Mouse (Mus musculus) left cerebral cortex, postnatal 4 days (tissue): ENCODE results near the gene Ccdc158. TPM values are rescaled to one million over a fixed set of nuclear protein-coding genes. Genes with fewer than 3 reads are reported as not detected.

Source experiments
- DNase-seq: peaks from one replicate; pipeline ENCODE4 v3.0.0-alpha.2; 2022
- intact Hi-C: fragments of 180-260 bp; cut with DNase I; formaldehyde crosslinking; loops from one replicate; pipeline ENCODE4 v1.15.1; 2025
- total RNA-seq, 2 experiments: library from RNA; stranded (reverse); gene quantifications; 2 replicates each; pipeline ENCODE4 v1.2.3; 2021

Gene Ccdc158
- total RNA-seq, 2 experiments from 2014 or later, result 0.52 to 0.64 TPM

DNA sequence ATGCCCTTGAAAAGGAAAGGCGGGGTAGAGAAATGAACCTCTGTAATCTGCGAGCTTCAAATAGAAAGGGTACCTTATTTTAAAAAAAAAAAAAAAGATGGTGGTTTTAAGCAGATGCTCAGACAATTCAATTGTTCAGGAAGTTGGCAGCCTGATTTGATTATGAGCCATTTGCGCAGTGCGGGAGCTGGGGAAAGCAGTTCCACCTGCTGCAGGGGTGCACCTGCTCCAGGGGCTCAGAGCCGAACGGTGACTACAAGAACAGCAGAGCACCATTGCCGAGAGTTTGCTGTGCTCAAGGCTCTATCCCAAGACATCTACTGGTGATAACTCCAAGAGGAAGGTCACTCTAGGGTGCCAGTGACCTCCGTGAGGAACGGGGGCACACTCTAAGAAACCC, 13.5 kb upstream of the Ccdc158 start:
- intact Hi-C loops, result no loop called here
- no peak for DNase-seq

DNA sequence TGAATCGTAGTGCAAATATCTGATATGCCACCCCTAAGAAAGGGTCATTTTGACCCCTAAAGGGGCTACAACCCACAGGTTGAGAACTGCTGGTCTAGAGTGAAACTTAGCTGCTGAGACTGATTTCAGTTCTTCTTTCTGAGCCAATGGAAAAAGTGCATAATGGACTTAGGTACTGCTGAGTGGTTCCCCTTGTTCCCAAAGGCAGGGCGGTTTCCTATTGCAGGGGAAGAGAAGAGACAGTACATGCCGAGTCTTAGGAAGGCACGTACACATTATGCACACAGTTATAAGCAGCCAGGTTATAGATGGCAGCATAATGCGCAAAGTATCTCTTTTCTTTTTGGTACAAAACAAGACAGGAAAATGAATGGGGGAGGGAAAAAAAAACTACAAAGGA, 13.1 kb upstream of the Ccdc158 start:
- intact Hi-C loops, result no loop called here

DNA sequence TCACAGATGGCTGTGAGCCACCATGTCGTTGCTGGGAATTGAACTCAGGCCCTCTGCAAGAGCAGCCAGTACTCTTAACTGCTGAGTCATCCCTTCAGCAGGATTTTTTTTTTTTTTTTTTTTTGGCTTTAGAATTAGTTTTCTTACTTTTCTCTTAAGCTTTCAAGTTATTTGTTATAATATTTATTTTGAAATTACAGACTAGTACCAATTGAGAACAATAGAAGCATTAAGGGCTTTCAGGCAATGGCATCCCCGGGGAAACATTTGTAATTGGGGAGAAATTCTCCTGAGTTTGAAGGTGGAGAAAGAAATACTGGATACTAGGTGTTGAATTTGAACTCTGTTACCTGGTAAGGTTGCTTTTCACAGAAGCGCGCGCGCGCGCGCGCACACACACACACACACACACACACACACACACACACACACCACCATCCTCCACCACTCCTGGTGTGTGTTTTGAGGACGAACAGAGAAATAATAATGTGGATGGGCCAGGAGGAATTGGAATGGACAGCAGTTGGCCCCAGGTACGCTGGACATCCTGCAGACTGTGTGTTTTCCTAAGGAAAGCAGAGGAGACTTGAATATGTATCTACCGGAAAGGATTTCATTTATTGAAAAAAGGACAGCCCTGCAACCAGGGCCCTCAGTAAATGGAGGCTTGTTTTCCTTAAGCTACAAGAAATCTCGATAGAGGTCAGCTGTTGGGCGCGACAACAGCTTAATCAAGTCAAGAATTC, 9.8 kb upstream of the Ccdc158 start:
- DNase-seq, result no peak
- intact Hi-C loops, result loop anchor here (5.0 kb wide), 1 partner anchor 42 kb away; no protein-coding TSS in a partner anchor

More for the DNA sequence above, 13.1 kb upstream of the Ccdc158 start:
- no peak for DNase-seq

DNA sequence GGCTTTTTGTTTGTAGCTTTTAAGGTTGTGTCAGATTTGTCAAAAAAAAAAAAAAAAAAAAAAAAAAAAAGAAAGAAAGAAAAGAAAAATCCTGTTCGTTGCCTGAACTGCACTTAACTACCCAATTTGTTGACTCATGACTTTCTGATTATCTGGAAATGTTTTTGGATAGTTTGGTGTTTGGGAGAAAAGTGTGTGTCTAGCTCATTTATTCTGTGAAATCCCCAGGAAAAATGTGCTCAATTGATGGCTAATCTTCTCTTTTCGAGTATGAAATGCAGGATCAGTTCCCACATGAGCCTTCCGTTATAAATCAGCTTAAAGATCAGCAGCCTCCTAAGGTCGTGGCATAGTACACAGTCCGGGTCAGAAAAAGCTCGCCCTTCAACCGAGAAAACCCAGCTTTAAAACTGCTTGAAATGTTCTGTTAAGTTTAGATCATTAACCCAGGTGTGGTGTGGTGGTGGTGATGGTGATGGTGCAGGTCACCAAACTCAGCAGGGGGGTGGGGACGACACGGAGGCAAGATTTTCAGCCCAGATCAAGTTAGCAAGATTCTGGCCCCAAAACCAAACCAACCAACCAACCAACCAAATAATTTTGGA, 8.9 kb upstream of the Ccdc158 start:
- DNase-seq, result no peak
- intact Hi-C loops, result loop anchor here (5.0 kb wide), 1 partner anchor 43 kb away; no protein-coding TSS in a partner anchor

DNA sequence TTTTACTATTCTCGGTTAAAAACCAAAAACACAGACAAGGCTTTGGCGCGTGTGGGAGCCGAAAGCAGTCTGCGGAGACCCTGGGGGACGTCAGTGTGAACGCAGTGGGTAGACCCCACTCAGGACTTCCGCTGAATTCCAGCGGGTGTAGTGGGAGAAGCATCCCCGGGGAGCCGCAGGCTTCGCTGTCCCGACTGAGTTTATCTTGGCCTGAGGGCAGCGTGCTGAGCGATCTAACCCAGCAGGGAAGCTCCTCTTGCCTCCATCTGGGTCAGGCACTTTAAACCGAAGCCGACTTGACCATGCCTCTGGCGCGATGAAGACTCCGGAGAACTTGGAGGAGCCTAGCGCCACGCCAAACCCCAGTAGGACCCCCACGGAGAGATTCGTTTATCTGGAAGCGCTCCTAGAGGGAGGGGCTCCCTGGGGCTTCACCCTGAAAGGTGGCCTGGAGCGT, 8.3 kb upstream of the Ccdc158 start, which contains the start of gene Shroom3:
Gene Shroom3 (plus strand): TSS at position 85 of the 457 bp plus-strand sequence.
- intact Hi-C loops, result loop anchor here (5.0 kb wide), 1 partner anchor 44 kb away; no protein-coding TSS in a partner anchor
- no peak for DNase-seq

DNA sequence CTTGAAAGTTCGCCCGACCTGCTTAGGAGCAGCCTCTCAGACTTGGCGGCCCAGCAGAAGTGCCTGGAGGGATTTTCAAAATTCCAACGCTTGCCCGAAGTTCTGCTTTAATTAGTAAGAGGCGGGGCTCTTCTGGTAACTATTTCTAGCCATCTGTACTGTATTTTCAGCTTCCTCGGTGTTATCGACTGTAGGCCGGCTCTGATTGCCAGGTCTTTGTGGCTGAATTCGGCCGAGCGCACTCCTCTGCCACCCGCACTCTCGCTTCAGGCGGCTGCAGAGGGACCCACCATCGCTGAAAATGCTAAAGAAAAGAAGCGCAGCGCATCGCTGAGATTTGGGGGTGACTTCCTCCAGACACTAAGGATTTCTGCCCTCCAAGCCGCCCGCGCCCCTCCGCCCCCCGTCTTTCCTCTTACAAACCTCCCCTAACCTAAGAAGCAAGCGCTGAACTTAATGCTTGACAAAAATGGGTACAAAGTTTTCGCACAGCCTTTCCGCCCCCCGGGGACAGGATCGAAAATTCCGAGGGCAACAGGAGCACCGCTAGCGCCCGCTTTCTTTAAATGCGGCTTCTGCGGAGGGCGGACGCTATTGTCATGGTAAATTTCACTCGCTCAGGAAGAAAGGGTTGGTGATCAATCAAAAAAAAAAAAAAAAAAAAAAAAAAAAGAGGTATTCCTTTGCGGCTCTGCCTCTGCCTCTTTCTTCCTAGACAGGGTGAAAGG, 7.7 kb upstream of the Ccdc158 start:
- peak; percentile 15 for DNase-seq

DNA sequence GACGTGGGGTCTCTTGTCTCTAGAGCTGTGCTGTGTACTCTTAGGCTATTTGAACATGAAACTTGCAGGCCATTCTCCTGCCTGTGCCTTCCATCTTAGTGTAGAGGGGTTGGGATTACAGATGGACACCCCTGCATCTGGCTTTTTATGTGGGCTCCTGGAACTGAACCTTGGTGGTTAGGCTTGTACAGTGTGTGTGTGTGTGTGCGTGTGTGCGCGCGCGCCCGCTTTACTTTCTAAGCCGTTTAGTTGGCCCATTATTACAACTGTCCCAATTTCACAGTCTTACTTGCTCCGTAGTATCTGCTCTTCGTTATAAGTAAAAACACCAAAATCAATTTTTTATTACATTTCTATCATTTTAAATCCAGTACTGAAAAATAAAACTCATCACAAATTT, 6.8 kb upstream of the Ccdc158 start:
- DNase-seq, result no peak
- intact Hi-C loops, result loop anchor here (5.0 kb wide), 1 partner anchor 45 kb away; no protein-coding TSS in a partner anchor

More for the DNA sequence above, 7.7 kb upstream of the Ccdc158 start:
- intact Hi-C loops, result loop anchor here (5.0 kb wide), 1 partner anchor 45 kb away; no protein-coding TSS in a partner anchor

DNA sequence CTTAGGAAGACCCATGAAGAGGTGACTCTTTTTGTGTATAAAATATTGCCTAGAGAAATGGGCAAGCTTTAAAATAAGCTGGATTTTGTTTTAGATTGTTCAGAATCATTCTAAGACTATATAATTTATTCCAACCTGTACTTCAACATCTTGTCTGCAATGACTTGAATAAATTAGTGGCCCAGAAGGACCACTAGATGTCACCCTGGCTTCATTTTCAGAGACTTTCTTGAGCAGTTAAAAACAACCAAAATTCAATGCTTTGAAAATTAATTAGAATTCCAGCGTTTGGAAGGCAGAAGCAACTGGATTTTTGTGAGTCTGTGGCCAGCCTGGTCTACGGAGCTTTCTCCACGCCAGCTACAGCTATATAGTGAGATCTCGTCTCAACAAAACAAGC, 4.4 kb upstream of the Ccdc158 start:
- intact Hi-C loops, result loop anchor here (10.0 kb wide), 1 partner anchor 485 kb away; no protein-coding TSS in a partner anchor
- peak; percentile 20 for DNase-seq

DNA sequence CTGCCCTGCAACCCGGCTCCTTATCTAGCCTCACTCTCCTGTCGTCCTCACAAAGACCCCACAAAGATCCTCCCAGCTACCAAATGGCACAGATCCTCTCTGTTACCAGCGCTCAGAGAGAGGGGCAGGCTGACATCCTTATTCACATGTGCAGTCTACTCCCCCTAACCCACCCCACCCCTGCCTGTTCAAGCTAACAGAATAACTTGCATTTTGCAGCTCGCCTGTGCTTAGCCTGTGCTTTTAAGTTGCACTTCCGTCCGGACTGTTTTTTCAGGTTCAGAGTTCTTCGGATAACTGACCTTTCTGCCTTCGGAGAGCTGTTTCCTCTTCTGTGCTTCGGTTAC, 476 bp upstream of the Ccdc158 start:
- intact Hi-C loops, result loop anchor here (10.0 kb wide), 1 partner anchor 489 kb away; no protein-coding TSS in a partner anchor
- DNase-seq, result no peak

DNA sequence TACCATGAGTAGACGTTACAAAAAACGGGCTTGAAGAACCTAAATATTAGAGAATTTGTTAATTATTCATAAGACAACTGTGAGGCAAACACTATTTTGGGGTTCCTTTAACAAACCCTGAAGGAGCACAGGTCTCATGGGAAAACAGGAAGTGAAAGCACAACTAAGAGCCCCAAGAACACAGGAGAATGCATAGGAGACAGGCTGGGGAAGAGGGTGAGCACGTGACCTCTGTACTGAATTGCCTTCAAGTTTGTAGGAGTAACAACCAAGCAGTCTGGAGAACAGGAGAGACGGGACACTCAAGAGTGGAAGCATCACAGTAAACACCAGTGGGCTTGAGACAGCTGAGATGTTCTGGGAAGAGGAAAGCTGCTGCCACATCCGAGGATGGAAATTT, 8.2 kb downstream of the Ccdc158 start:
- intact Hi-C loops, result no loop called here
- DNase-seq, result no peak

DNA sequence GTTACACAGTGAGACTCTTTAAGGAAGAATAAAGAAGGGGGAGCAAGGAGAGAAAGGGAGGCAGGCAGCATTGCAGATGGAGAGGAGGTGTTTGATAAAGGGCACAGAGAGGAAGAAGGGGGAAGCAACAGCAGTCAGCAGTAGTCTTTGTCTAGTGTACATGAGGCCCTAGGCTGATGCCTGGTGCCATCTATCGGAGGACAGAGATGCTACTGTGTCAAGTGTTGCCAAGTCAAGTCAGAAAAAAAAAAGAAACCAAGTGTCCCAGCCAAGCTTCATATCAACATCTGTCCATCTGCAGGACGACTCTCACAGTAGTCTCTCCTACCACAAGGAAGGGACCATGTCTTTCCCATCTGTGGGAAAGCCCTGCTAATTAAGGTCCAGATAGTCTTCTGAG, 10.8 kb downstream of the Ccdc158 start:
- no peak for DNase-seq
- intact Hi-C loops, result no loop called here

DNA sequence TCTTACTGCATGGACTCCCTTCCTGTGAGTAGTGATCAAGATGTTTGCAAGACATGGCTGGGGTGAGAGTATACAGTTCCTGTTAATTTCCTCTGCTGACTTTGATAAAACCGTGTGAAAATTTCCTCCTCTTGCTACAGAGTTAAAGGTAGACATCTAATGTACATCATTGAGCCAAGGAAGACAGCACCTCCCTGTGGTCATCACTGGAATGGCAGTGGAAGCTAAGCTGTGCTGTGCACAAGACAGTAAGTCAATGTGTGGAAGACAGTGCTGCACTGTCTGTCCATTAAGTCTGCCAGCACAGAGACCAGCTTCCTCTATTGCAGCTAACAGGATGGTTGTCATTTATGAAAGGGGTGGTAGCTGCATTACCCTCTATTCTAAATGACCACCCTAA, 18.8 kb downstream of the Ccdc158 start:
- intact Hi-C loops, result no loop called here
- DNase-seq, result peak; percentile 63

DNA sequence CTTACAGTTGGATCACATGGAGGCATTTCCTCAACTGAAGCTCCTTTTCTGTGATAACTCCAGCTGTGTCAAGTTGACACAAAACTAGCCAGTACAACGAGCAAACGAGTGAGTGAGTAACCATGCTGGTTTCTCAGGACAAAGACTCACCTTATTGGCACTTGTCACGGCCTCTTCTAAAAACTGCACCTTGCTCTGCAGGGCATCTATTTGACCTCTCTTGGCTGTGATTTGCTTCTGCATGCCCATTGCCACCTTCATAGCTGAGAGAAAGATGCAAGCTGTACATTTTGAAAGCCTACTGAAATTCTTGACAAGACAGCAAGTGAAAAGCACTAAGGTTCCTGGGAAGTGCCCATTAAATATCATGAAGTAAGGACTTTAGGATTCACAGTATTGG, 34.2 kb downstream of the Ccdc158 start:
- no peak for DNase-seq
- intact Hi-C loops, result no loop called here

DNA sequence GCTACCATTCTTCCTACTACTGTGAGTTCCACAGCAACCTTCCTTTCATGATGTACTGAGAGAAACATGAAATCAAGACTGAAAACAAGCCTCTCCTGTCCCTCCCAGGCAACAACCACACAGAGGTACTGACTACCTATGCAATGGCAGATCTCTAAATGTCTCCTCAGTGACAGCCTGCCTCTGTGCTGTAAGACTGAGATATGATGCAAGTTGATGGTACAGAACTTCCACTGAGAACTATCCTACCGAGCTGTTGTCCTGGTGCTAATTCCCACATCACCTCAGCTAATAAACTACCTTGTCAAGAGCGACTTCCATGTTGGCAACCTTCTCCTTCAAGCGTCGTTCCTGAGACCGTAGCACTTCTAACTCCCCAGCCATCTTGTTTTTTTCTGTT, 39.2 kb downstream of the Ccdc158 start:
- DNase-seq, result no peak
- intact Hi-C loops, result no loop called here

DNA sequence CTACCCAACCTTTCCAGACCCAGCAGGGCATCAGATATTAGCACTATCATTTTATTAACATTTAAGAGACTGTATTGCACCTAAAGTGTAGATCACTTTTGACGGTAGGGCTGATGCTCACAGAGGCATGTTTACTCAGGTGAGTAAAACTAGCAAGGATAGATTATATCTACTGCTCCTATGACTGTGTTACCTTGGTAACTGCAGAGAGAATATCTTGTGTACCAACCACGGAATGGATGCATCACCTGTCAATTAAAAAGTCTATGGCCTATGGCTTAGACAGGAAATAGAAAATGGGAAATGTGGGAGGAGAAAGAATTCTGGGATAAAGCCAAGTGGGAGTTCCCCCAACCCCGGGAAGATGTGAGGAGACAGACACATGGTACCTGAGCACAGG, 40.2 kb downstream of the Ccdc158 start:
- intact Hi-C loops, result no loop called here
- DNase-seq, result no peak

DNA sequence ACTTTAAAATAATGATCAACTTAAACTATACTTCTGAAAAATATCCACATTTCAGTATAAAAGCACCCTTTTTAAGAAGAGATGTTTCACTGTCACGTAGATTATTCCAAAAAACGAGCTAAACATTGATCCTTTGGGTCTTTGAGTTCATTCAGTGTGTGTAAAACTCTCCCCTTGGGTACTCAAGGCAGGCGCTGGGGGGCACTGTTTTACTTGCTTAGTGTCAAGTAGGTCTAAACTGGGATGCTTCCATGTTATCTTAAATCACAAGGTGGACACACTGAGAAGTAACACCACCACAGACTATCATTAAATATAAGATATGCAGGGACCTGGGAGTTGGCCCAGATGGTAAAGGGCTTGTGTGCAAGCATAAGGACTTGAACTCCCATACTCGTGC, 41.5 kb downstream of the Ccdc158 start:
- intact Hi-C loops, result no loop called here
- peak; percentile 11 for DNase-seq

DNA sequence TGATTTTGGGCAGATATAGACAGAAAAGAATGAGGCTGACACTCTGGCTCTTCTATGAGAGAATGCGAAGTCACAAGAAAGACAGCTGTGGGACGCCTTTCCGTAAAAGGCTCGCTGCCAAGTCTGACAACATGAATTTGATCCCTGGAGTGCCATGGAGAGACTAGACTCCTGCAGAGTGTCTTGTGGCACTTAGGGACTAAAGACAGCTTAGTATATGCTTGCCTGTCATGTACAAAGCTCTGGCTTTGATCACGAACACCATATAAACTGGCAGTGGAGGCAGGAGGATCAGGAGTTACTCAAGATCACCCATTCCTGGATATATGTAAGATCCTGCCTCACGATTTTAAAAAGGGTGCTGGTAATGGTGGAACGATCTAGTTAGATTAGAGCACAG, 47.2 kb downstream of the Ccdc158 start:
- no peak for DNase-seq
- intact Hi-C loops, result no loop called here

DNA sequence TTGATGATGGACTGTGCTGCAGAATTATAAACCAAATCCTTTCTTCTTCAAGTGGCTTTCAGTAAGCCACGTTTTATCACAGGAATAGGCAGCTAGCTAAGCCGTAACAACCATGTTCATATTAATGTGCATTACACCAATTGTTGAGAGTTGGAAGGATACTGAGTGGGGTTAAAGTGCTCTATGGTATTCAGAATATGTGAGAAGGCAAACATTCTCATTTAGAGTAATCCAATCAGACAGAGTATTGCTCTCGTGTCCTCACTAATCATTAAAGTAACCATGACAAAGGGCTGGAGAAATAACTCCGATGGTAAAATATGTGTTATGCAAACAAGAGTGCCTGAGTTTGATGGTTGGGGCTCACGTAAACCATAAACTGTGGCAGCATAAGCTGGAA, 53.2 kb downstream of the Ccdc158 start:
- no peak for DNase-seq

DNA sequence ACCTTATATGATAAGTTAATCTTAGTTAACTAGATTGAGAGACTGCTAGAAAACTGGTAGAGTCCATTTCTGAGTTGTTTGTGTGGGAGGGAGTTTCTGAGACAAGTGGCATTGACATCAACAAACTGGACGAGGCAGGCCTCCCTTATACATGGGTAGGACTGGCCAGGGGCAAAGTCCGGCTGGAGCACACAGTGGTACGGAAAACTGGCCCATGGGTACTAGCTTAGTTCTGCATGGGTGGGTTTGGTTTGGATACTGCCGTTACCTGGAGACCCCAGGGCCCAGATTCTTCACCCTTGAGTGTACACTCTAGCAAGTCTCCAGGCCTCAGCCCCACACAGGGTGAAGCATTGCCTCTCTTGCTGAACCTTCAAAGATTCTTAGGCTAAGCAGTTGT, 62.3 kb downstream of the Ccdc158 start:
- no peak for DNase-seq
- intact Hi-C loops, result no loop called here

More for the DNA sequence above, 53.2 kb downstream of the Ccdc158 start:
- intact Hi-C loops, result no loop called here

DNA sequence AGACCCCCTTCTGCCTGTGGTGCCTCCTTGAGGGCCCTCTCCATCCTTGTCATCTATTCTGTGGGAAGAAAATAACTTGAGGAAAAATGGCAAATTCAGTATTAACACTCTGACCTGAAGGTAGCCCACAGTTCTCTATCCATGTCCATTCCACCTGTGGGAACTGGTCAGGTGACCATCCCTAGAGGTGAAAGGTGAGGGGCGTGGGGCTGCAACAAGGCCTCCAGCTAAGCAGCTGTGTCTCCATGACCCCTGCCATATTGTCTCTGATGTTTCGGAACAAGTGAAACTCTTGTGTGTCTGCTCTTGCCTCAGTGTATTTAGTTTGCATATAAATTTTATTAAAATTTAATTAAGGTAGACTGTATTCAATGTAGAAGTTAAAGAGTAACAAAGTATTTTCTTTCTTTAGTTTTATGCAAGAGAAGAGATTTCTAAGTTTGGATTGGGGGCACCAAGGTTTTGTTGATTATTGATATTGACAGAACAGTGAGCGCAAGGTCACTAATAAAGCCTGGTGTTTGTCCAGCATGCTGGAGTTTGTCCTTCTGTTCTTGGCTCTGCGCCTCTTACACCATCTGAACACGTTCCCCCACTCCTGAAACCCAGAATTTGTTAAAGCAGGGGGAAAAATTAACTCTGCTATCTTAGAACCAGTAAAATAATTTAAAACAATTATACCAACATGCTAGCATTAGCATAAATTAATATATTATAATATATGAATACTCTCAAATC, 67.4 kb downstream of the Ccdc158 start:
- DNase-seq, result no peak
- intact Hi-C loops, result no loop called here
